Mouse (Mus musculus) intestine, postnatal 0 days (tissue): ENCODE results near the gene Klc2. TPM values are rescaled to one million over a fixed set of nuclear protein-coding genes. Genes with fewer than 3 reads are reported as not detected.

ENCODE experiments used
- ATAC-seq: fragments of 200-750 bp; cut with Nextera tagmentation; 2 replicates; pipeline ENCODE4 v1.8.0; 2017; ENCODE audit warnings: mild to moderate bottlenecking, moderate TSS enrichment, moderate library complexity
- H3K27ac ChIP-seq: fragments of 300-500 bp; sonication (generic); 2 replicates; pipeline ENCODE4 v1.5.1; 2014; ENCODE audit warnings: mild to moderate bottlenecking, low read depth, low read length, moderate library complexity
- H3K27me3 ChIP-seq: fragments of 300-500 bp; sonication (generic); replicated peaks from 2 replicates; pipeline ENCODE4 v1.6.1; 2014; ENCODE audit warnings: low read length, mixed read lengths; ENCODE audit not compliant: control insufficient read depth, insufficient read depth
- H3K36me3 ChIP-seq: fragments of 300-500 bp; sonication (generic); 2 replicates; pipeline ENCODE4 v1.6.1; 2014; ENCODE audit warnings: mild to moderate bottlenecking, moderate library complexity; ENCODE audit not compliant: control insufficient read depth, insufficient read depth
- H3K4me1 ChIP-seq: fragments of 300-500 bp; sonication (generic); replicated peaks from 2 replicates; pipeline ENCODE4 v1.6.1; 2014; ENCODE audit warnings: antibody characterized with exemption, low read length, mixed read lengths; ENCODE audit not compliant: control insufficient read depth, insufficient read depth
- H3K4me2 ChIP-seq: fragments of 300-500 bp; sonication (generic); replicated peaks from 2 replicates; pipeline ENCODE4 v1.6.1; 2014; ENCODE audit warnings: low read depth, mild to moderate bottlenecking, moderate library complexity
- H3K4me3 ChIP-seq: fragments of 300-500 bp; sonication (generic); 2 replicates; pipeline ENCODE4 v1.5.1; 2014; ENCODE audit warnings: low read depth, low read length
- H3K9ac ChIP-seq: fragments of 300-500 bp; sonication (generic); 2 replicates; pipeline ENCODE4 v1.6.1; 2014; ENCODE audit warnings: mild to moderate bottlenecking, low read depth, low read length
- H3K9me3 ChIP-seq: fragments of 300-500 bp; sonication (generic); 2 replicates; pipeline ENCODE4 v1.6.1; 2016; ENCODE audit warnings: mixed run types; ENCODE audit not compliant: control insufficient read depth
- CTCF ChIP-seq: sonication (generic); IDR thresholded peaks from 2 replicates; pipeline ENCODE4 v1.5.1; 2016; ENCODE audit warnings: low read depth, mild to moderate bottlenecking, control low read depth, antibody characterized with exemption, moderate library complexity
- WGBS: fragments of 180-500 bp; shearing (Covaris S2); extraction: QIAGEN DNeasy Blood & Tissue Kit; methylation state at CpG from one replicate; pipeline ENCODE4 v1.1.7; 2014; 5-methylcytosine and 5-hydroxymethylcytosine counted together
- polyA plus RNA-seq: library from polyadenylated mRNA; unstranded; fragments of >200 nt; fragmentation: Nextera tagmentation; extraction: Ambion mirVana; gene quantifications from 2 replicates; pipeline ENCODE4 v1.2.1, GENCODE M21; 2015

The Klc2 gene
- polyA plus RNA-seq, 1 experiment from 2014 or later: 8.0 TPM

DNA sequence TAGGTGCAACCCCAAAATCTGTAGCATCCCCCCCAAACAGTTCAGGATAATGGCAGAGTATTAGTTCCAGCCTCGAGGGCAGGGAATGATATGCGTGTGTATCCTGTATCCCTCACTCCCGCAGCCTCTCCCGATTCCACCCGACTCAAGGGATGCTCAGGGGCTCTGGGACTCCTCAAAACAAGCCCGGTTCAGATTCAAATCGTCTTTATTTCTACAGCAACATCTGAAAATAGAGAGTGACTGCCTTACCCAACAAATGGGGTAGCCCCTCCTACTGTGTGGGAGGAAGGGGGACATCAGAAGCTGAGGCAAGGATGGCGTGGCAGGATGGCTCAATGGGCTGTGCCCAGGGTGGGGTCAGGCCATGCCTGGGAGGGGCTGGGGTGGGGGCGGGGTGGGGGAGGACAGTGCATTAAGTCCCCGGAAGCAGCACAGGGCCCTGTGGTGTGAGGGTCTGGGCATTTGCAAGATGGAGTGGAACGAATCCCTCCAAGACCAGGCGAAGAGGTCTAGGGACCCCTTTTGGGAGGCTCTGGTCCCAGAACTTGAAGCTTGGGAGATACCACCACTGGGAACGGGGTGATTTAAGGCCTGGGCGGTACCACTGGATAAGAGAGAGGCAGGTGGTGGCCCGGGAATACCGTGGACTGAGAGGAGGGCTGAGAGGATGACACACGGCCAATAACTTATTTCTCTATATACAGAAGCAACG, 10.6 kb downstream of the Klc2 start:
- Histone ChIP-seq H3K36me3 (peaks cover 59% of the 10 kb centered on the region), H3K4me1 (0 out of 2 replicates have a peak, but pooled peaks cover 4% of the 10 kb centered on the region), H3K9me3 (no peaks in the 10 kb centered on the region), H3K4me2 (no peak overlapping the region), H3K27ac (no peak overlapping the region), H3K27me3 (no peaks in the 10 kb centered on the region), H3K9ac (no peak overlapping the region), H3K4me3 (no peak overlapping the region; the same call in 1 of the 2 replicates)
- 62% methylated on average over 18 of the region's 18 CpGs for WGBS
- TF ChIP-seq CTCF: no peak
- ATAC-seq: peak; percentile 14

GRCm38 (mm10) chr19:5106731-5107191, 11.6 kb downstream of the Klc2 start, which contains the start of gene Rab1b:
Gene Rab1b, minus strand, starts transcription at chr19:5107072.
- Histone ChIP-seq H3K9me3 (no peaks in the 10 kb centered on the region), H3K4me3 (peak within 1 kb of the TSS; percentile 71), H3K9ac (peak within 1 kb of the TSS; percentile 72), H3K27me3 (no peaks in the 10 kb centered on the region), H3K27ac (peak within 1 kb of the TSS; percentile 87), H3K4me1 (0 out of 2 replicates have a peak, but pooled peaks cover 4% of the 10 kb centered on the region), H3K36me3 (peaks cover 63% of the 10 kb centered on the region), H3K4me2 (peak within 1 kb of the TSS; percentile 84)
- 0% methylated on average over 40 of the region's 46 CpGs for WGBS
- peak; percentile 90 for ATAC-seq
- TF ChIP-seq CTCF: no peak

DNA sequence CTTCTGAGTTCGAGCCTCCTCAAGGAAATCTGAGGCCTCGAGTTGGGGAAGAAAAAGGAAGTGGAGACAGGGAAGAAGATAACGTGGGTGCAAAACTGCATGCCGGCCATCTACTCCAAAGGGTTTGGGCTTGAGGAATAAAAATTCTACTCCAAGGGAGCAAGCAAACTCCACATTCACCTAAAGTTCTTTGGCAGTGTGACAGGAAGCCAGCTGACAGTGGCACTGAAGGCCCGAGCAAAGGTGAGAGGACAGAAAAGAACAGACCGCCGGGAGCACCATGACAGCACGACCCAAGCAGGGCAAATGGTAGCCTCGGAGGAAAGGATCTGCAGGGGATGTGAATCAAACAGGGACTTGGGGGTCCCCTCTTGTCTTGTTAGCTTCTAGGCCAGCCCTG, 12.3 kb downstream of the Klc2 start:
- Histone ChIP-seq H3K9me3 (no peaks in the 10 kb centered on the region), H3K9ac (peak overlapping the region; percentile 72), H3K27me3 (no peaks in the 10 kb centered on the region), H3K4me3 (peak overlapping the region; percentile 71), H3K27ac (peak overlapping the region; percentile 87; the same call in 1 of the 2 replicates), H3K4me2 (peak overlapping the region; percentile 84), H3K4me1 (0 out of 2 replicates have a peak, but pooled peaks cover 4% of the 10 kb centered on the region), H3K36me3 (peaks cover 63% of the 10 kb centered on the region)
- TF ChIP-seq CTCF: no peak
- ATAC-seq: no peak
- 2% methylated on average over 9 of the region's 9 CpGs for WGBS

DNA sequence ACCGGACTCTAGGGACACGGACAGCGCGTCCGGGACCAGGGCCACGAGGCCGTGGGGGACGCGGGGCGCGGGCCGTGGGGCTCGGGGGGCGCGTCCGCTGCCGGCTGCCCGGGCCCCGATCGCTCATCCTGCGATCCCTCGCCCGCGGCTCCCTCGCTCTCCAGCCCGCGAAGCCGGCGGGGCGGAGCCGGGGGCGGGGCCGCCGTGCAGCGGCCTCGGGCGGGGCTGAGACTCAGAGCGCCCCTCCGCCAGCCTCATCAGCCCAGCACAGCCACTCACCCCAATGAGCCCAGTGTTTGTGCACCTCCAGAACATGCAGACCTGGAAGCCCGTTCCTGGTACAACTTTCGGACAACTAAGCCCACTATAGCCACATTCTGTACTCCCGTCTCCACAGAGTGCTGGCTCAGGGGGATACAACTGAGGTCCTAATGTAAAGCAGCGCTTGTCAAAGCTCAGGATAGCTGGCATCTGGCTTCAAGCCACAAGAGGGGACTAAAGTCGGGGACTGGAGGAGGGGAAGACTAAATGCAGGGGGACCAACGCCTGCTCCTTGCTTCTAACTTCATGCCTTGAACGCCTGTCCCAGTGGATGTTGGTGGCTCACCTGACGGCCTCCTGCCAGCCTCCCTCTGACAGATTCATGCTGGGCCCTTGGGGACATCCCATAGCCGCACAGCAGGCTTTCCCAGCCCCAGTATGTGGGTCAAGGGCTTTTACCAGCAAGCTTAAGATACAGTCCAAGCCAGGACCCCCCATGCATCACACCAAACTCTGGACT, 19.8 kb downstream of the Klc2 start, which contains the start of gene Cnih2:
Cnih2 (minus strand) TSS at position 159 of the 781 bp plus-strand sequence.
- 8% methylated on average over 33 of the region's 48 CpGs for WGBS
- H3K9me3 ChIP-seq: no peaks in the 10 kb centered on the region
- H3K36me3 ChIP-seq: peaks cover 47% of the 10 kb centered on the region
- H3K4me3 ChIP-seq: peak within 1 kb of the TSS; percentile 38
- 0 out of 2 replicates have a peak, but pooled peaks cover 3% of the 10 kb centered on the region for H3K27me3 ChIP-seq
- H3K9ac ChIP-seq: peak within 1 kb of the TSS; percentile 57
- H3K27ac ChIP-seq: no peak within 1 kb of the TSS
- H3K4me2 ChIP-seq: peak within 1 kb of the TSS; percentile 89
- ATAC-seq: no peak; the same call in 1 of the 2 replicates
- TF ChIP-seq CTCF: no peak
- peaks cover 9% of the 10 kb centered on the region for H3K4me1 ChIP-seq

DNA sequence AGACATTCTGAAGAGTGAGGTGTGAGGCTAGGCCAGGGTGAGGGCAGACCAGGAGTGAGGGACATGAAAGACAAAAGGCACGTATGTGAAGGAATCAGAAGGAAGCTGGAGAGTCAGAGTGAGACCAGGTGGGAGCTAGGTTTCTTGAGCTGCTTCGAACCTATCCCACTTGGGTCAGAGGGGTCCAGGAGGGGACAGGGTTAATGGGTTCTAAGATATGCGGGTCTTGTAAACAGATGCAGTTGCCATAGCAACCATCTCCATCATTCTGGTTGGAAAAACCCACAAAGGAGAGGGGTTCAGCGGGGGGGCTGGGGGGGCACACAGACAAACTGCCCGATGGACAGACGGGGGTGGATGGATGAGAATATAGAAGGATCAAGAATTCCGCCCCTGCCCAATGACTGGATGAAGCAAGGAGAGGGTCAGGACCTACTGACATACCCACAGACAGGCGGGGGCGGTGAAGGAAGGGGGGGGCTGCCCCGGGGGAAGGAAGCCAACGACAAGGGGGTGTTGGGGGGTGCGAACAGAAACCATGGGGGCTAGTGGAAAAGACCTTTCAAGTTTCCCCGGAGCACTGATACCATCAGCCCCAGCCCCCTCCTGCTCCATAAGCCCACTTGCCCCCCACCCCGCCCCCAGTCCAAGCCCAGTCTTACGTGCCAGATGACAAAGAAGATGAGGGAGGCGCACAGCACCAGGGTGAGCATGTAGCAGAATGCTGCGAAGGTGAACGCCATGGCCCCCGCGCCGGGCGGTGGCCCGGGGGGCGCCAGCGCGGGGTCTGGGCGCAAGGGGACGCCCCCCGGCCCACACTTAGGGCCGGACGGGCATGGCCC, 20.6 kb downstream of the Klc2 start:
- peaks cover 46% of the 10 kb centered on the region for H3K36me3 ChIP-seq
- no peaks in the 10 kb centered on the region for H3K9me3 ChIP-seq
- peak overlapping the region; percentile 89 for H3K4me2 ChIP-seq
- H3K27me3 ChIP-seq: 0 out of 2 replicates have a peak, but pooled peaks cover 3% of the 10 kb centered on the region
- 6% methylated on average over 23 of the region's 31 CpGs for WGBS
- no peak overlapping the region for H3K27ac ChIP-seq
- ATAC-seq: no peak
- peak overlapping the region; percentile 57 for H3K9ac ChIP-seq
- TF ChIP-seq CTCF: no peak
- H3K4me3 ChIP-seq: peak overlapping the region; percentile 38
- H3K4me1 ChIP-seq: peaks cover 9% of the 10 kb centered on the region
